27 mouse cellular contexts compared by ENCODE assay signal in the genomic region with DNA sequence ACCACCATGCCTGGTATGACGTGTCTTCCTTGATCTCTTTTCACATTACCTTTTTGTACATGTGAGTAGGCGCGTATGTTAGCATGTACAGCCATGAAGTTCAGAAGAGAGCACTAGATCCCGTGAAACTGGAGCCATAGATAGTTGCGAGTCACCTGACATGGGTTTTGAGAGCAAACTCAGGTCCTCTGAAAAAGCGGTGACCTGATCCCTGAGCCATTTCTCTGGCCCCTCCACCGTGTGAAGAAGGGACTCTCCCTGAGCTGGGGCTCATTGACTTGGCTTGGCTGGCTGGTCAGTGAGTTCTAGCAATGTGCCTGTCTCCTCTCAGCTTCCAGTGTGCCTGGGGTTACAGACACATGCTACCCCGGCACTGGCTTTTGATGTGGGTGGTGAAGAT.
DNase-seq lines count a peak whose midpoint lies in the region; ATAC-seq lines count a peak whose summit lies in the region.
"Had no signal": no experiment of that assay in that cellular context is flagged by ENCODE, and none has a peak within 500 bp of the region (broad histone marks: within the 10 kb centered on the region; RNA-seq: fewer than 3 reads in every experiment).

No protein-coding gene starts in this region.

- ATAC-seq in heart, embryonic 13.5 days (ENCODE audit: extremely low read depth, insufficient number of reproducible peaks, low FRiP score, low TSS enrichment): no peak
- no peak for ATAC-seq in heart, embryonic 16.5 days (replicated peaks; ENCODE audit: extremely low read depth, insufficient read depth, low FRiP score)
- ATAC-seq: activated CD4-positive, CD25-positive, alpha-beta regulatory T cell, adult 4 months; CD4-positive, CD25-positive, alpha-beta regulatory T cell, adult 4 months; forebrain, embryonic 14.5 days; Patski had no signal

- no peaks in the 10 kb centered on the region for H3K27me3 ChIP-seq in heart, embryonic 13.5 days (replicated peaks)
- no peaks in the 10 kb centered on the region for H3K27me3 ChIP-seq in heart, embryonic 16.5 days (ENCODE audit: control insufficient read depth, insufficient read depth, low read length)
- no peaks in the 10 kb centered on the region for H3K27me3 ChIP-seq in embryonic facial prominence, embryonic 10.5 days (replicated peaks; ENCODE audit: low read depth, poor library complexity, severe bottlenecking)
- H3K27me3 ChIP-seq: CH12.LX; embryonic facial prominence, embryonic 13.5 days; embryonic facial prominence, embryonic 15.5 days; forebrain, embryonic 12.5 days had no signal

- H3K4me3 ChIP-seq in heart, embryonic 13.5 days: no peak overlapping the region
- no peak overlapping the region for H3K4me3 ChIP-seq in heart, embryonic 16.5 days (ENCODE audit: low read length)
- H3K4me3 ChIP-seq in embryonic facial prominence, embryonic 10.5 days: no peak overlapping the region
- H3K4me3 ChIP-seq: embryonic facial prominence, embryonic 13.5 days; embryonic facial prominence, embryonic 15.5 days; erythroblast, embryonic 14.5 days; forebrain, embryonic 10.5 days; forebrain, embryonic 12.5 days had no signal

- no peak overlapping the region for H3K9ac ChIP-seq in heart, embryonic 13.5 days
- no peak overlapping the region for H3K9ac ChIP-seq in heart, embryonic 16.5 days (ENCODE audit: low read length)
- H3K9ac ChIP-seq: embryonic facial prominence, embryonic 13.5 days; embryonic facial prominence, embryonic 15.5 days; forebrain, embryonic 12.5 days had no signal

- 87% methylated on average over 8 of the region's 8 CpGs for WGBS in heart, embryonic 13.5 days
- WGBS in heart, embryonic 16.5 days: 88% methylated on average over 8 of the region's 8 CpGs
- whole genome bisulfite sequencing in embryonic facial prominence, embryonic 10.5 days: 93% methylated on average over 8 of the region's 8 CpGs

- peak overlapping the region; percentile 53 for H3K27ac ChIP-seq in heart, embryonic 13.5 days (replicated peaks)
- peak overlapping the region; percentile 37; the same call in 1 of the 2 replicates for H3K27ac ChIP-seq in heart, embryonic 16.5 days (ENCODE audit: low read length)
- H3K27ac ChIP-seq in embryonic facial prominence, embryonic 10.5 days (replicated peaks): 0 out of 2 replicates have a peak overlapping the region, but pooled peaks have one; percentile 30
- H3K27ac ChIP-seq: embryonic facial prominence, embryonic 13.5 days; embryonic facial prominence, embryonic 15.5 days; forebrain, embryonic 10.5 days; forebrain, embryonic 12.5 days had no signal

- peaks cover 46% of the 10 kb centered on the region for H3K4me1 ChIP-seq in heart, embryonic 13.5 days
- peaks cover 22% of the 10 kb centered on the region for H3K4me1 ChIP-seq in heart, embryonic 16.5 days (ENCODE audit: control insufficient read depth, insufficient read depth, low read length)
- H3K4me1 ChIP-seq in embryonic facial prominence, embryonic 10.5 days: peaks cover 25% of the 10 kb centered on the region

- peak; percentile 73 for DNase-seq in heart, adult 11 months
- DNase-seq in heart, adult 9 months (ENCODE audit: low spot score in 2 of 2): no peak
- no peak for DNase-seq in heart, postnatal 36 days
- no peak for DNase-seq in heart, postnatal 25 days (ENCODE audit: low spot score)
- no peak for DNase-seq in embryonic facial prominence, embryonic 10.5 days (ENCODE audit: low spot score)
- DNase-seq: adrenal gland, adult 8-10 months; adrenal gland, postnatal 14 days; adrenal gland, postnatal 36 days; B cell, adult 2 months; cerebellum, adult 11-12 months; cerebellum, adult 2 months; cerebellum, adult 9-10 months; cerebellum, postnatal 10 days; cerebellum, postnatal 25 days had no signal

- H3K4me2 ChIP-seq in heart, embryonic 13.5 days: no peak overlapping the region
- no peak overlapping the region for H3K4me2 ChIP-seq in heart, embryonic 16.5 days (ENCODE audit: low read depth, low read length)
- H3K4me2 ChIP-seq: embryonic facial prominence, embryonic 13.5 days; embryonic facial prominence, embryonic 15.5 days; forebrain, embryonic 12.5 days had no signal

- intact Hi-C loops in heart, postnatal 36 days (cut with DNase I): no loop called here
- intact Hi-C loops in heart, postnatal 25 days (cut with DNase I): no loop called here

- H3K9me3 ChIP-seq in heart, embryonic 13.5 days: no peaks in the 10 kb centered on the region
- H3K9me3 ChIP-seq in heart, embryonic 16.5 days (replicated peaks; ENCODE audit: control insufficient read depth, low read length): no peaks in the 10 kb centered on the region
- H3K9me3 ChIP-seq in embryonic facial prominence, embryonic 10.5 days: no peaks in the 10 kb centered on the region
- H3K9me3 ChIP-seq: embryonic facial prominence, embryonic 13.5 days; embryonic facial prominence, embryonic 15.5 days; forebrain, embryonic 10.5 days; forebrain, embryonic 12.5 days; G1E had no signal

- H3K36me3 ChIP-seq in heart, embryonic 13.5 days: no peaks in the 10 kb centered on the region
- H3K36me3 ChIP-seq in heart, embryonic 16.5 days (ENCODE audit: control insufficient read depth, insufficient read depth): no peaks in the 10 kb centered on the region
- H3K36me3 ChIP-seq in embryonic facial prominence, embryonic 10.5 days (replicated peaks): no peaks in the 10 kb centered on the region
- H3K36me3 ChIP-seq: embryonic facial prominence, embryonic 13.5 days; embryonic facial prominence, embryonic 15.5 days; forebrain, embryonic 10.5 days; forebrain, embryonic 12.5 days; G1E had no signal
